Mouse (Mus musculus) G1E (cell line): ENCODE data around the gene Prkca. TPM values are rescaled to one million over a fixed set of nuclear protein-coding genes. Genes with fewer than 3 reads are reported as not detected.

Experiments used
- ATAC-seq: 2 replicates; pipeline ENCODE4 v1.8.0; 2016; ENCODE audit warnings: mild to moderate bottlenecking; ENCODE audit not compliant: insufficient number of reproducible peaks, poor library complexity, low FRiP score, severe bottlenecking; ENCODE audit errors: extremely low read depth
- DNase-seq: peaks from one replicate; pipeline ENCODE4 v3.0.0; 2012; ENCODE audit warnings: low spot score
- H3K27me3 ChIP-seq: 2 replicates; pipeline ENCODE4 v1.6.1; 2012; ENCODE audit warnings: mild to moderate bottlenecking, low read length, inconsistent platforms; ENCODE audit not compliant: insufficient read depth
- H3K36me3 ChIP-seq: replicated peaks from 2 replicates; pipeline ENCODE3; 2012; ENCODE audit warnings: mild to moderate bottlenecking, inconsistent platforms
- H3K4me1 ChIP-seq: 2 replicates; pipeline ENCODE4 v1.6.1; 2012; ENCODE audit warnings: low read depth, low read length, inconsistent platforms, mixed read lengths; ENCODE audit not compliant: insufficient read depth
- H3K4me3 ChIP-seq: 2 replicates; pipeline ENCODE4 v1.5.1; 2012; ENCODE audit warnings: low read depth, mild to moderate bottlenecking, inconsistent platforms, low read length, moderate library complexity, mixed read lengths
- H3K9me3 ChIP-seq: replicated peaks from 2 replicates; pipeline ENCODE4 v1.6.1; 2012; ENCODE audit warnings: inconsistent platforms
- CTCF ChIP-seq: IDR thresholded peaks from 2 replicates; pipeline ENCODE4 v1.5.1; 2012; ENCODE audit warnings: low read depth, low read length, inconsistent platforms, mixed read lengths
- GATA1 ChIP-seq: IDR thresholded peaks from 2 replicates; pipeline ENCODE4 v1.6.1; 2012; ENCODE audit warnings: borderline replicate concordance, low read length, inconsistent platforms, mixed read lengths
- GATA2 ChIP-seq: IDR thresholded peaks from 2 replicates; pipeline ENCODE4 v1.6.1; 2012; ENCODE audit warnings: low read depth, low read length, inconsistent platforms, borderline replicate concordance
- POLR2AphosphoS5 ChIP-seq: IDR thresholded peaks from 2 replicates; pipeline ENCODE4 v1.6.1; 2012; ENCODE audit warnings: low read depth, low read length, inconsistent platforms; ENCODE audit not compliant: insufficient replicate concordance
- TAL1 ChIP-seq: conservative IDR thresholded peaks from 2 replicates; pipeline ENCODE4 v1.6.1; 2012; ENCODE audit warnings: low read depth, low read length, inconsistent platforms, mixed read lengths
- polyA plus RNA-seq: library from polyadenylated mRNA; stranded (reverse); fragments of >175 nt; gene quantifications from 2 replicates; pipeline ENCODE4 v1.2.3, GENCODE M21; 2012
- total RNA-seq, 2 experiments: library from RNA; stranded (forward) in 1 of 2; stranded (reverse) in 1 of 2; fragments of 200-1000 nt in 1 of 2; fragments of >200 nt in 1 of 2; fragmentation: Nextera tagmentation in 1 of 2; gene quantifications; 2 replicates each; pipeline ENCODE4 v1.2.3; 2014 to 2017

The Prkca gene
- total and polyA plus RNA-seq, 3 experiments = 0.11 TPM; not detected in 2

GRCm38 (mm10) chr11:108028398-108028797 is 315.3 kb downstream of the Prkca start:
- no peak overlapping the region for H3K4me3 ChIP-seq
- peaks cover 46% of the 10 kb centered on the region for H3K9me3 ChIP-seq
- TF ChIP-seq CTCF (no peak), GATA1 (no peak), GATA2 (no peak), TAL1 (no peak)
- DNase-seq (no peak), ATAC-seq (no peak)
- H3K36me3 ChIP-seq = no peaks in the 10 kb centered on the region
- H3K4me1 ChIP-seq = no peaks in the 10 kb centered on the region
- no peaks in the 10 kb centered on the region for H3K27me3 ChIP-seq

GRCm38 (mm10) chr11:108025726-108026425 is 317.9 kb downstream of the Prkca start:
- Histone ChIP-seq H3K4me3 (no peak overlapping the region), H3K36me3 (no peaks in the 10 kb centered on the region), H3K9me3 (peaks cover 36% of the 10 kb centered on the region), H3K4me1 (no peaks in the 10 kb centered on the region), H3K27me3 (no peaks in the 10 kb centered on the region)
- TF ChIP-seq GATA1 = no peak
- TF ChIP-seq CTCF = no peak
- no peak for TF ChIP-seq GATA2
- TF ChIP-seq TAL1 = no peak
- no peak for TF ChIP-seq POLR2AphosphoS5
- ATAC-seq (no peak), DNase-seq (no peak)

- Histone ChIP-seq H3K27me3 (no peaks in the 10 kb centered on the region), H3K9me3 (peaks cover 36% of the 10 kb centered on the region), H3K36me3 (no peaks in the 10 kb centered on the region), H3K4me3 (no peak overlapping the region), H3K4me1 (no peaks in the 10 kb centered on the region)
- no peak for TF ChIP-seq TAL1
- no peak for TF ChIP-seq POLR2AphosphoS5
- no peak for TF ChIP-seq GATA1
- TF ChIP-seq GATA2 = no peak
- TF ChIP-seq CTCF = no peak
- ATAC-seq (no peak), DNase-seq (no peak)
Observed at GRCm38 (mm10) chr11:108023188-108023587, 320.5 kb downstream of the Prkca start.

- Histone ChIP-seq H3K4me3 (no peak overlapping the region), H3K4me1 (no peaks in the 10 kb centered on the region), H3K36me3 (no peaks in the 10 kb centered on the region), H3K27me3 (no peaks in the 10 kb centered on the region), H3K9me3 (peaks cover 38% of the 10 kb centered on the region)
- no peak for TF ChIP-seq POLR2AphosphoS5
- no peak for TF ChIP-seq GATA1
- TF ChIP-seq CTCF = no peak
- TF ChIP-seq GATA2 = no peak
- TF ChIP-seq TAL1 = no peak
- DNase-seq = no peak
- no peak for ATAC-seq
Observed at GRCm38 (mm10) chr11:108020889-108021288, 322.8 kb downstream of the Prkca start.

- no peak for DNase-seq
- Histone ChIP-seq H3K4me1 (no peaks in the 10 kb centered on the region), H3K27me3 (no peaks in the 10 kb centered on the region), H3K4me3 (no peak overlapping the region), H3K9me3 (peaks cover 19% of the 10 kb centered on the region), H3K36me3 (no peaks in the 10 kb centered on the region)
- no peak for ATAC-seq
- no peak for TF ChIP-seq TAL1
- TF ChIP-seq GATA1 = no peak
- TF ChIP-seq GATA2 = no peak
- TF ChIP-seq POLR2AphosphoS5 = no peak
- TF ChIP-seq CTCF = no peak
Observed at GRCm38 (mm10) chr11:108015284-108015683, 328.4 kb downstream of the Prkca start.

- Histone ChIP-seq H3K4me3 (no peak overlapping the region), H3K9me3 (peaks cover 15% of the 10 kb centered on the region), H3K4me1 (no peaks in the 10 kb centered on the region), H3K27me3 (no peaks in the 10 kb centered on the region), H3K36me3 (no peaks in the 10 kb centered on the region)
- no peak for TF ChIP-seq CTCF
- TF ChIP-seq GATA1 = no peak
- no peak for TF ChIP-seq GATA2
- TF ChIP-seq POLR2AphosphoS5 = no peak
- no peak for TF ChIP-seq TAL1
- DNase-seq (no peak), ATAC-seq (no peak)
Observed at GRCm38 (mm10) chr11:108013390-108013789, 330.3 kb downstream of the Prkca start.
